Mouse (Mus musculus) hindbrain, postnatal 0 days (tissue): ENCODE results near the gene Adh1. TPM values are rescaled to one million over a fixed set of nuclear protein-coding genes. Genes with fewer than 3 reads are reported as not detected.

Experiments used
- ATAC-seq: fragments of 200-750 bp; cut with Nextera tagmentation; 2 replicates; pipeline ENCODE4 v1.8.0; 2017; ENCODE audit warnings: mild to moderate bottlenecking, moderate TSS enrichment, moderate library complexity
- DNase-seq: peaks from one replicate; pipeline ENCODE4 v3.0.0-alpha.2; 2015; ENCODE audit warnings: low spot score
- H3K27ac ChIP-seq: fragments of 300-500 bp; sonication (generic); 2 replicates; pipeline ENCODE4 v1.5.1; 2014; ENCODE audit warnings: mild to moderate bottlenecking
- H3K27me3 ChIP-seq: fragments of 300-500 bp; sonication (generic); 2 replicates; pipeline ENCODE4 v1.6.1; 2014; ENCODE audit warnings: low read length, mixed read lengths; ENCODE audit not compliant: insufficient read depth
- H3K36me3 ChIP-seq: fragments of 300-500 bp; sonication (generic); 2 replicates; pipeline ENCODE4 v1.6.1; 2014; ENCODE audit warnings: low read length, mixed read lengths; ENCODE audit not compliant: insufficient read depth
- H3K4me1 ChIP-seq: fragments of 300-500 bp; sonication (generic); 2 replicates; pipeline ENCODE4 v1.6.1; 2014; ENCODE audit warnings: antibody characterized with exemption, low read length, mixed read lengths; ENCODE audit not compliant: insufficient read depth
- H3K4me2 ChIP-seq: fragments of 300-500 bp; sonication (generic); 2 replicates; pipeline ENCODE4 v1.6.1; 2014; ENCODE audit warnings: low read depth, mild to moderate bottlenecking, low read length, moderate library complexity, mixed read lengths
- H3K4me3 ChIP-seq: fragments of 300-500 bp; sonication (generic); 2 replicates; pipeline ENCODE4 v1.5.1; 2014; ENCODE audit warnings: low read length
- H3K9ac ChIP-seq: fragments of 300-500 bp; sonication (generic); replicated peaks from 2 replicates; pipeline ENCODE4 v1.6.1; 2014; ENCODE audit warnings: mild to moderate bottlenecking, low read length, moderate library complexity, mixed read lengths
- H3K9me3 ChIP-seq: fragments of 300-500 bp; sonication (generic); 2 replicates; pipeline ENCODE4 v1.6.1; 2016; ENCODE audit warnings: low read length, mixed read lengths
- CTCF ChIP-seq: IDR thresholded peaks from 2 replicates; pipeline ENCODE4 v1.5.1; 2016; ENCODE audit warnings: antibody characterized with exemption, control low read depth, low read depth
- WGBS: fragments of 180-500 bp; shearing (Covaris S2); extraction: QIAGEN DNeasy Blood & Tissue Kit; methylation state at CpG from one replicate; pipeline ENCODE4 v1.1.7; 2014; 5-methylcytosine and 5-hydroxymethylcytosine counted together
- polyA plus RNA-seq: library from polyadenylated mRNA; unstranded; fragments of >200 nt; fragmentation: Nextera tagmentation; extraction: Ambion mirVana; gene quantifications from 2 replicates; pipeline ENCODE4 v1.2.1, GENCODE M21; 2015
- total RNA-seq: library from RNA; depleted of rRNA; stranded (reverse); fragments of >200 nt; gene quantifications from 2 replicates; pipeline ENCODE4 v1.2.3, GENCODE M21; 2014

The Adh1 gene
- total and polyA plus RNA-seq, 2 experiments from 2014 or later: 1.3 to 4.5 TPM

DNA sequence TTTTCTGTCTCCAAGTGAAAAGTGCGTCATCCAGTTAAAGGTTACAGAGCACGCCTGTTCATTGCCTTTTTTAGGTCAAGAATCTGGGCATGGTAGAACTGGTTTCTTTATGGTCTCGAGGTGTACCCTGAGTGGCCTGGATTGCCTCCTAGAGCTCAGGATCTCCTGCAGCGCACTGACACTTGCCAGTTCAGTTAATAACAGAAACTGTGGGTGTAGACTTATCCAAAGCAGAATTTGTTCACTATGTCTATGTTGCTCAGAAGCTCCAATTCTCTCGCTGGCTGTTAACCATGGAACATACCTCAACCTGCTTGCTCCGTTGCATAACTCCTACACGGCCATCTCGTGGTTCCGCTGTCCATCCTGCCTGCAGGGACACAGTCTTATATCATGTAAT is 39.3 kb downstream of the Adh1 start:
- no peak overlapping the region for H3K27ac ChIP-seq

DNA sequence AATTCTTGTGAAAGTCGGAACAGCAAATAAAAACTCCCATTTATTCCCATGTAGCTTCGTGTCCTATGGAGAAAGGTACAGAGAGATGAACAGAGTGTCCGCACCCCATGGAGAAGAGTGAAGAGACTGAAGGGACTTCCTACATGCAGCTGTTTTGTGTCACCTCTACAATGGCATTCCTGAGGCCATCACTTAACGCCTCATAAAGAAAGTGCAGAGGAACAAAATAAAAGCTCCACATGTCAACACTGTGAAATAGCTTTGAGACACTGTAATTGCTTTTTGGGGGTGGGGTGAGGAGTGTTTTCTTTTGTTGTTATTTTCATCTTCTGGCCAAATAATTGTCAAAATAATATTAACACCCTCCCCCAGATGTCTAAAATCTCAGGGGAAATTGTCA is 41.9 kb downstream of the Adh1 start:
- H3K27ac ChIP-seq: no peak overlapping the region
- no peak overlapping the region for H3K4me2 ChIP-seq
- TF ChIP-seq CTCF: no peak
- no peak for ATAC-seq
- H3K27me3 ChIP-seq: no peaks in the 10 kb centered on the region
- H3K4me1 ChIP-seq: no peaks in the 10 kb centered on the region
- peaks cover 5% of the 10 kb centered on the region; the same call in 1 of the 2 replicates for H3K9me3 ChIP-seq
- no peak overlapping the region for H3K4me3 ChIP-seq
- DNase-seq: no peak
- H3K36me3 ChIP-seq: no peaks in the 10 kb centered on the region
- WGBS: 38% methylated on average over 4 of the region's 4 CpGs
- no peak overlapping the region for H3K9ac ChIP-seq

More for the DNA sequence above, 39.3 kb downstream of the Adh1 start:
- no peaks in the 10 kb centered on the region for H3K4me1 ChIP-seq
- no peak overlapping the region for H3K9ac ChIP-seq
- no peak overlapping the region for H3K4me2 ChIP-seq
- H3K4me3 ChIP-seq: no peak overlapping the region
- no peak for DNase-seq
- no peaks in the 10 kb centered on the region for H3K27me3 ChIP-seq
- no peaks in the 10 kb centered on the region for H3K36me3 ChIP-seq
- no peak for TF ChIP-seq CTCF
- no peak for ATAC-seq
- peaks cover 5% of the 10 kb centered on the region; the same call in 1 of the 2 replicates for H3K9me3 ChIP-seq
- WGBS: 94% methylated on average over 9 of the region's 9 CpGs

- no peak for TF ChIP-seq CTCF
- Histone ChIP-seq H3K36me3 (no peaks in the 10 kb centered on the region), H3K9me3 (no peaks in the 10 kb centered on the region), H3K4me3 (no peak overlapping the region), H3K4me1 (no peaks in the 10 kb centered on the region), H3K9ac (no peak overlapping the region), H3K4me2 (no peak overlapping the region), H3K27ac (no peak overlapping the region), H3K27me3 (no peaks in the 10 kb centered on the region)
- DNase-seq (no peak), ATAC-seq (no peak)
- 87% methylated on average over 6 of the region's 6 CpGs for WGBS
These were observed 43.1 kb downstream of the Adh1 start for GRCm38 (mm10) chr3:138303771-138304488.

- Histone ChIP-seq H3K4me1 (no peaks in the 10 kb centered on the region), H3K4me2 (no peak overlapping the region), H3K27ac (no peak overlapping the region), H3K36me3 (no peaks in the 10 kb centered on the region), H3K9ac (no peak overlapping the region), H3K9me3 (no peaks in the 10 kb centered on the region), H3K27me3 (no peaks in the 10 kb centered on the region), H3K4me3 (no peak overlapping the region)
- ATAC-seq (no peak), DNase-seq (no peak)
- TF ChIP-seq CTCF: no peak
- 56% methylated on average over 4 of the region's 4 CpGs for WGBS
These were observed 43.7 kb downstream of the Adh1 start for GRCm38 (mm10) chr3:138304489-138304871.

GRCm38 (mm10) chr3:138305486-138306289 is 44.9 kb downstream of the Adh1 start:
- no peak for ATAC-seq
- TF ChIP-seq CTCF: no peak
- H3K4me3 ChIP-seq: no peak overlapping the region
- no peaks in the 10 kb centered on the region for H3K36me3 ChIP-seq
- no peak overlapping the region for H3K27ac ChIP-seq
- no peaks in the 10 kb centered on the region for H3K27me3 ChIP-seq
- no peaks in the 10 kb centered on the region for H3K9me3 ChIP-seq
- no peak for DNase-seq
- H3K9ac ChIP-seq: no peak overlapping the region
- no peaks in the 10 kb centered on the region for H3K4me1 ChIP-seq
- no peak overlapping the region for H3K4me2 ChIP-seq
- WGBS: 60% methylated on average over 10 of the region's 10 CpGs

- no peaks in the 10 kb centered on the region for H3K9me3 ChIP-seq
- no peak overlapping the region for H3K4me2 ChIP-seq
- H3K4me1 ChIP-seq: no peaks in the 10 kb centered on the region
- no peaks in the 10 kb centered on the region for H3K36me3 ChIP-seq
- TF ChIP-seq CTCF: no peak
- ATAC-seq (no peak), DNase-seq (peak; percentile 36)
- no peak overlapping the region for H3K9ac ChIP-seq
- 26% methylated on average over 8 of the region's 8 CpGs for WGBS
- H3K27ac ChIP-seq: no peak overlapping the region
- no peaks in the 10 kb centered on the region for H3K27me3 ChIP-seq
- H3K4me3 ChIP-seq: no peak overlapping the region
These were observed 45.5 kb downstream of the Adh1 start for GRCm38 (mm10) chr3:138306290-138306683.

DNA sequence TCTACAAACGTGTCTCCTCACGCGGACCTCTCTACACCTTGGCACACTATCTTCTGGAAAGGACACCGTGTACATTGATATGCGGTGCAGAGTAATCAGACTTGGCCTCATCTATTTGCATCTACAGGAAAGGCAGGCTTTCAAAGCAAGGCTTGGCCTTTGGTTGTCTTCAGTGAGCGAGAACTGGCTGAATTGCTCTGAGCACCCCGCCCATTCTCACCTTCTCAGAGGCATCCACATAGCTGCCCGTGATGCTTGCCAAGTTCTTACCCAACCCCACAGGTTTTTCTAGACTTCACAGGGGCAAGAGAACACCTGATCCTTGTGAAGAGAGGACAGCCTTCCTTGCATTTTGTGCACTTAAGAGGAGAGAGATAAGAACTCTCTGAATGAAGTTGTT is 49.1 kb downstream of the Adh1 start:
- TF ChIP-seq CTCF: no peak
- Histone ChIP-seq H3K36me3 (no peaks in the 10 kb centered on the region), H3K9ac (no peak overlapping the region), H3K4me1 (no peaks in the 10 kb centered on the region), H3K27ac (no peak overlapping the region), H3K4me3 (no peak overlapping the region), H3K4me2 (no peak overlapping the region), H3K27me3 (no peaks in the 10 kb centered on the region), H3K9me3 (no peaks in the 10 kb centered on the region)
- 92% methylated on average over 8 of the region's 8 CpGs for WGBS
- ATAC-seq (no peak), DNase-seq (no peak)
